Mouse (Mus musculus) bone marrow, adult 2 months (tissue): ENCODE measurements around the gene Taf1a. TPM values are rescaled to one million over a fixed set of nuclear protein-coding genes. Genes with fewer than 3 reads are reported as not detected.
A peak's percentile ranks its signal among the peaks of the same experiment; 100 is the strongest.

ENCODE experiments used
- H3K27ac ChIP-seq: fragments of 200-500 bp; 2 replicates; pipeline ENCODE4 v1.5.1; 2012; ENCODE audit warnings: low read depth, mild to moderate bottlenecking, control low read depth, inconsistent platforms, low read length; ENCODE audit not compliant: control insufficient read depth, poor library complexity, insufficient read depth
- H3K4me1 ChIP-seq: fragments of 200-500 bp; 2 replicates; pipeline ENCODE4 v1.6.1; 2011; ENCODE audit warnings: low read length; ENCODE audit not compliant: control insufficient read depth, insufficient read depth
- H3K4me3 ChIP-seq: fragments of 200-500 bp; replicated peaks from 2 replicates; pipeline ENCODE3; 2011; ENCODE audit warnings: mild to moderate bottlenecking, low read depth, low read length, control low read depth; ENCODE audit not compliant: control insufficient read depth
- CTCF ChIP-seq: fragments of 200-500 bp; IDR thresholded peaks from 2 replicates; pipeline ENCODE4 v1.5.1; 2011; ENCODE audit warnings: low read length, control low read depth; ENCODE audit not compliant: control insufficient read depth, insufficient read depth
- POLR2A ChIP-seq: fragments of 200-500 bp; IDR thresholded peaks from 2 replicates; pipeline ENCODE4 v1.6.1; 2011; ENCODE audit warnings: low read depth, mild to moderate bottlenecking, control low read depth, low read length, borderline replicate concordance; ENCODE audit not compliant: control insufficient read depth
- WGBS: fragments of 180-500 bp; shearing (Covaris S2); methylation state at CpG from one replicate; pipeline ENCODE4 v1.1.7; 2018; 5-methylcytosine and 5-hydroxymethylcytosine counted together
- polyA plus RNA-seq: library from polyadenylated mRNA; stranded (reverse); fragments of >200 nt; gene quantifications from 2 replicates; pipeline ENCODE4 v1.2.4, GENCODE M21; 2011; ENCODE audit warnings: low replicate concordance; ENCODE audit not compliant: missing spikeins, insufficient read depth, insufficient read length

Taf1a gene
- polyA plus RNA-seq, 1 experiment = 16.6 TPM

DNA sequence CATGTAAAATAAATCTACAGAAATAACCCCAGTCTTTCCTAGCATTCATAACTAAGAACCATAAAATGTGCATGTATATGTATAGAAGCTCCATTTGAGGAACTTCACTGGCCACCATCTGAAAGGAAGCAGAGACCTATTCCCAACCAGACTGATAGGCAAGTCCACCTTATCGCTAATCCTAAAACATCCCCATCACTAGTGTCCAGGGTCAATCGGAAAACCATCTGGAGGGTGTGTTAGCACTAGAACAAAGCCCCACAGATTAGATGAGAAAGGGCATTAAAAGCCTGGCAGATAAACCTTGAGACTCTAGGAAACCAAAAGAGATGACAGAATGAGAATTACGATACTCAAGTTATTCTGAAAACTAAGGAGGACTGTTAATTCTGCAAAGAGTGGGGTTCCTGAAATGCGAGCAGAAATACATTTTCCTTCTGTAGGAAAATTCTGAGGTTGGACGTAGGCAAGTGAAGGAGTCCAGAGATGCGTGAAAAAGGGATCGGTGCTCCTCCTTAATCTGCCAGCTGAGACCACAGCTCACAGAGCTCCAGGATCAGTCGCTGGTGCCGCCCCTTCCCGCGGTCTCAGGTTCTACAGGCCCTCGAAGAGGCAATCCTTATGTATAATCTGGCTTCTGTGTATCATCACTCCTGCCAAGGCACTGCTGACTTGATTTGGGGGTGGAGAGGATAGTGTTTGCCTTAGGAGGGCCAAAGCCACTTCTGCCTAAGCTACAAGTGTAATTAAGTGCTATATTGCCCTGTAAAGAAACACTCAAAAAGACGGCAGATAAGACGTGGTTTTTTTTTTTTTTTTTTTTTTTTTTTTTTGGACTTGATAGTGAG is 25.8 kb upstream of the Taf1a start:
- H3K4me1 ChIP-seq = 0 out of 2 replicates have a peak, but pooled peaks cover 2% of the 10 kb centered on the region
- 79% methylated on average over 14 of the region's 14 CpGs for WGBS
- H3K4me3 ChIP-seq = no peak overlapping the region
- H3K27ac ChIP-seq = no peak overlapping the region
- TF ChIP-seq CTCF (no peak), POLR2A (no peak)

DNA sequence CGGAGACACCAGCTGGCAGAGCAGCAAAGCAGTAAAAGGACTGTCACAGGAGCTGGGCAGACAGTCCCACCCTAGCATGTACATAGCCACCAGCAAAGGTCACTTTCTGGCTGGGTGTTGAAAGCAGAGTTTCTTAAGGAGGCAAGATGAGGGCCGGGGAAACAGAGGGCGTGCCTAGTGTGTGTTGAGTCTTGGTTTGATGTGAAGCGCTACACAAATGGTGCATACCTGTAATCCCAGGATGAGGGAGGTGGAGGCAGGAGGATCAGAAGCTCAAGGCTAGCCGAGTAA is 25.3 kb upstream of the Taf1a start:
- TF ChIP-seq POLR2A (no peak), CTCF (no peak)
- Histone ChIP-seq H3K4me3 (no peak overlapping the region), H3K27ac (no peak overlapping the region), H3K4me1 (0 out of 2 replicates have a peak, but pooled peaks cover 2% of the 10 kb centered on the region)
- WGBS = 79% methylated on average over 5 of the region's 5 CpGs

DNA sequence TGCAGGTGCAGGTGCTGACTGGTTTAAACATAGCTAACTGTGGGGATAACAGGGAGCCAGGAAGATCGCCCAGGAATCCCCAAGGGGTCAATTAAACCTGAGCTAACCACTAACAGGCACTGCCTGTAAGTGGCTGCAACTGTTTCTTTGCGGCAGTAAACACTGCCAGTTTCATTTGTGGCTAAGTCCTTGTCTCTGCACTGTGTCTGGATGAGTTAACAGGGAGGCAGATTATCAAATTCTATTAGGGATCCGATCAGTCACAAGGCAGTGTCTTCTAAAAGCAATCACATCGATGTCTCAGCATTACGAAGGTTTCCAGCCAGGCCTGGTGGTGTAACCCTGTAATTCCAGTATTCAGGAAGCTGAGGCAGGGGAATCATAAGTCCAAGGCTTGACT is 22.4 kb upstream of the Taf1a start:
- Histone ChIP-seq H3K4me1 (peaks cover 4% of the 10 kb centered on the region; the same call in 1 of the 2 replicates), H3K4me3 (no peak overlapping the region), H3K27ac (no peak overlapping the region)
- TF ChIP-seq CTCF = no peak
- no peak for TF ChIP-seq POLR2A
- 85% methylated on average over 5 of the region's 5 CpGs for WGBS

DNA sequence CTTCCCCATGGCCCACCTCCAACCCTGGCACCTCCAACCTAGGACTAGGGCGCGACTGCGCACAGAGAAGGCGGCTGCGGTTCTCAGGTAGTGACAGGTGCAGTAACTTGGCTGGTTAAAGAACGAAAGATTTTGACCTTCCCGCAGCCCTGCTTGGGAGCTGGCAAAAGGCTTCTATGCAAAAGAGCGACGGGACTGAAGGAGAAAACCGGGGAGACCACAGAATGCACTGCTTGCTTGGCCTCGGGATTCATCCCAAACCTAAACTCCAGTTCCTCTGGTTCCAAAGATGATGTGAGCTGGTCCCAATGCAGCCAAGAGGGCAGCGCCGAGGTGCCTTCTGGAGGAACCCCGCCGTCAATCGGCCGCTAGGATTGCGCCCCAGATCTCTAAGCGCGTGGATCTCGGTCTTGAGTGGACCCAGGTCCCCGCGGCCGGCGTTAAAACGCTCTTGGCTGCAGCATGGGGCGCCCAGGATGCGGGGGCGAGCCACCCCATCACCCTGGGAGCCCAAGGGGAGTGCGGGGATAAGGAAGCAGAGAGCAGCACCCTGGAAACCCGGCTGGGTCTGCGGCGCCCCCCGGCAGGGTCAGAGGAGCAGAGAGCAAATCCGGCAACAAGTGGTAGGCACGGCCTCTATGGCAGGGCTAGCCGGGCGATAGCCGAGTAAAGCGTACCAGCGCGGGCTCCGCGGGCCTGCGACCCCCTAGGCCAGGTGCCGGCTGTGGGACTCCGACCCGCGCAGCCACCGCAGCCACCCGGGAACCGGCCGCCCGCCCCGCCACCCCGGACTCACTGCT is 20.0 kb upstream of the Taf1a start:
- TF ChIP-seq CTCF = no peak
- TF ChIP-seq POLR2A = 0 out of 2 replicates have a peak, but pooled peaks have one; percentile 37
- Histone ChIP-seq H3K4me1 (peaks cover 4% of the 10 kb centered on the region; the same call in 1 of the 2 replicates), H3K4me3 (peak overlapping the region; percentile 82), H3K27ac (peak overlapping the region; percentile 57; the same call in 1 of the 2 replicates)
- 6% methylated on average over 56 of the region's 56 CpGs for WGBS

DNA sequence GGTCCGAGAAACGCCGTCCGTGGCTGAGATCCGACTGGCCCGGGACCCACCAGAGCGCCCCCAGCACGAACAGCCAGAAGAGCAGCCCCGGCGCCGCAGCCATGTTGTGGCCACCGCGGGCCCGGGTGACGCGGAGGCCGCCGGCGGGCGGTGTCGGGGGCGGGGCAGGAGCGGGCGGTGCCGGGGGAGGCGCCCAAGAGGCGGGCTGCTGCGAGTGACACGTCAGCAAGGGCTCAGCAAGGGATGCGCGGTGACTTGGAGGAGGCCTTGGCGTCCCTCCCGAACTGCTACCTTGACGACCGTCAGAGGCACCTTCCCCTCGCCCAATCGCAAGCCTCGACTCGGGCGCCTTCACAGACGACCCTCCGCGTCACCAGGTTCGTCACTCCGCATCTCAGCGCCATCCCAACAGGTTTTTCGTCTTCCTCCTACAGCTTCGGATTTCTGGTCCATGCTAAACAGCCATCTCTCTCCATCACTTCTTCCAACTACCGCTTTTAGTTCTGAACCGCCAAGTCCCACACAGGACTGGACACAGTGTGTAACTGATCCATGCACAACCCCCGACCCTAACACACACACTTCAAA is 19.3 kb upstream of the Taf1a start, which contains the start of gene Mia3:
TSS of gene Mia3 (minus strand) at position 127 of the 588 bp plus-strand sequence.
- Histone ChIP-seq H3K4me1 (peaks cover 4% of the 10 kb centered on the region; the same call in 1 of the 2 replicates), H3K27ac (peak within 1 kb of the TSS; percentile 57; the same call in 1 of the 2 replicates), H3K4me3 (peak within 1 kb of the TSS; percentile 82)
- WGBS = 1% methylated on average over 51 of the region's 51 CpGs
- TF ChIP-seq CTCF (peak; percentile 24; the same call in 1 of the 2 replicates), POLR2A (no peak; the same call in 1 of the 2 replicates)

DNA sequence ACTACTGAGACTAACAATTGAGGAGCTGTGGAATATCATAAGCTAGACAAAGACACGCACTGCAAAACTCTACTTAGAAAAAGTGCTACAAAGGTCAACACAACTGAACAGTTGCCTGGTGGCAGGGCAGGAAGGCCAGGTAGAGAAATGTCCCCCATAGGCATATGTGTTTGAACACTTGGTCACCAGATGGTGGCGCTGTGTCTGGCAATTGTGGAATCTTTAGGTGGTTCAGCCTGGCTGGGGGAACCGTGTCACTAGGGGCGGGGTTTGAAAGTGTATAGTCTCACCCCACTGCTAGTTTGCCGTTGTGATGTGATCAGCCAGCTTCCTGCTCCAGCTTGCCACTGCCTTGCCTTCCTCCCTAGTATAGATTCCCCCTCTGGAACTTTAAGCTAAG is 14.1 kb upstream of the Taf1a start:
- 78% methylated on average over 5 of the region's 5 CpGs for WGBS
- TF ChIP-seq POLR2A (no peak), CTCF (no peak)
- Histone ChIP-seq H3K27ac (no peak overlapping the region), H3K4me1 (peaks cover under 1% of the 10 kb centered on the region; the same call in 1 of the 2 replicates), H3K4me3 (no peak overlapping the region)

DNA sequence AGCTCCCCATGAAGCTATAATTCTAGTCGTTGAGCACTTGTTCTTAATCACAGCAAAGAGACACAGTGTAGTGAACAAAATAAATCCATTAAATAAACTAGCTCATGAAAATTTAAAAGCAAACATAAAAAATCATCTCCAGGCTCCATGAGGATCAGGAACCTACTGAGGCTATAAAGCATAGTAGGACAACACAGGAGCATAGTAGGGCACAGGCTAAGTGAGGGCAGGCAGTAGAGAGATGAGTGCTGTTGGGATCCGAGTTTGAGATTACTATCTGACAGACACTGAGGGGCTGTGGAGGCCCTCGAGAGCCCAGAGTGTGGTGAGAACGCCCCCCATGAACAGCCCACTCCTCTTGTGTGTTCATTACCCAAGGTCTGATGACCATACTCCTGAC is 11.7 kb upstream of the Taf1a start:
- Histone ChIP-seq H3K4me3 (no peak overlapping the region), H3K27ac (no peak overlapping the region), H3K4me1 (no peaks in the 10 kb centered on the region)
- WGBS = 77% methylated on average over 4 of the region's 4 CpGs
- TF ChIP-seq CTCF (no peak), POLR2A (no peak)
